Mouse (Mus musculus) CD4-positive, CD25-positive, alpha-beta regulatory T cell, adult 4 months (primary cell): Measurements from ENCODE around the gene Accs. TPM values are rescaled to one million over a fixed set of nuclear protein-coding genes. Genes with fewer than 3 reads are reported as not detected.

Experiments
- ATAC-seq: one replicate; pipeline ENCODE4 v1.8.0; 2017
- polyA plus RNA-seq, 2 experiments: library from polyadenylated mRNA; unstranded; fragments of 100-300 nt; shearing (Covaris generic); gene quantifications; one replicate each; pipeline ENCODE4 v1.2.1; 2017

Accs gene
- 10 to 100 TPM; 11.7 to 21.4 TPM for polyA plus RNA-seq

DNA sequence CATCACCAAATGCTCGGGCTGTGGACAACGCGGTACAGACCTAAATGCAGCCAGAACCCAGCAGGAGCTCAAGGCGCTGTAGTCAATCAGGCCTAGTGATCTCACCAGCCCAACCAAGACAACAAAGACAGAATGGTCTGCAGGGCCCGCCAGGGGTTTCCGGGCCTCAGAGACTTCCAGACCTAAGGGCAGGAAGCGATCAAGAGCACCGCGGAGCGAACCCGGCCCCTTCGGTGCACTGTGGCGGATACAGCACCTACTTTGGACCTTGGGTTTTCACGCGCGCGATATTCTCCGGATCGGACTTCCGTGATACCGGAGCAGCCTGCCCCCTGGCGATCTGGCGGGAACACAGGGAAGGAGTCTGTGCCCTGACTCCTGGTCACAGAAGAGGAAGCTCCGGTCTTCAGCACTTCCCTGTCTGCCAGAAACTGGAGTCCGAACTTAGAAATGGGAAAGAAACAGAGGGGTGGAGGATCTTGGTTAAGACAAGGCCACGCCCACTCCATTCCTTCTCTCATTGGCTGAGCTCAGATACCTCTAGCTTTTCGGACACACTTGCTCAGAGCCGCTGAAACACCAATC lies at the start of gene Accs:
Accs (minus strand) TSS at position 439 of the 585 bp plus-strand sequence.
- peak; percentile 78 for ATAC-seq

DNA sequence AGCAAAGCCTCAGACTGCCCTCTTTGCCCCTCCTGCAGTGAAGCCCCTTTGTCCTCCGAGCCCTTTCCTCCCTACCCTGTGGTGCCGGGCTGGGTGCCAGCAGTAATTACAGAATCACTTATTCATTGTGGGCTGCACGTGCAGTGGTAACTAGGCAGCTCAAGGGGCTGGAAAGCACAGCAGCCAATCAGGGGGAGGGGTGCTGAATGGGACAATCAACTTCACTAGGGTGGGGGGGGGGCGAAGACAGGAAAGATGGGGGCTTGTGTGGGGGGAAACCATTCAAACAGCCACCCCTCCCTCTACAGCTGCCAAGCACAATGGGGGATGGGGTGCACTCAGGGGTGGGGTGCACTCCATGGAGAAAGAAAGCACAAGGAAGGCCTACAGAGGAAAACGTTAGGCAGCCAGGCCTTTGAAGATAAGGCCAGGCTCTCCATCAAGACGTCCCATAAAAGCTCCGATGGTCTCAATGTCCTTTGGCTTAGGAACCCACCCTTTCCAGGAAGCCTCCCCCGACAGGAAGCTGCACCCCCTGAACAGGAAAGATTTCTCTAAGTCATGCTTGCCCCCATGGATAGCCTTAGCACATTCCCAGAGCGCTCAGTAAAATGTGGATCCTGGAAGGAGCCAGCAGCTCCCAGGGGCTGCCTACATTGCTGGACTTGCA lies 42.0 kb upstream of the Accs start:
- no peak for ATAC-seq

- no peak for ATAC-seq
These were observed 40.4 kb upstream of the Accs start for GRCm38 (mm10) chr2:93890143-93890542.

DNA sequence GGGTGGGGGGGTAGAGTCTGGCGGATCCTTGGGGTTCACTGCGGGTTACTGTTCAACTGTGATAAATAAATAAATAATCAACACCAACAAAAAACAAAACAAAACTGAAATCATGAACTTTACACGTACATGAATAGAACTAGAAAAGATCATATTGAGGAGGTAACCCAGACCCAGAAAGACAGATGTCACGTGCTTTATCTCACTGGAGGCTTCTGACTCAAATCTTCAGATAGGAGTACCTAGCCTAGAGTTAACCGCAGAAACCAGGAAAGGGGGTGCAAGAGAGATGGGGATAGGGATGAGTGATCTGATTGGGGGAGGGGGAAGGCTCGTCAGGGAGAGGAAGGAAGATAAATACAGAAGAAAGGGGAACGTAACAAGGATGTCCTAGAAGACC lies 39.3 kb upstream of the Accs start:
- ATAC-seq = no peak

- no peak for ATAC-seq
These were observed 38.6 kb upstream of the Accs start for GRCm38 (mm10) chr2:93888366-93888765.

DNA sequence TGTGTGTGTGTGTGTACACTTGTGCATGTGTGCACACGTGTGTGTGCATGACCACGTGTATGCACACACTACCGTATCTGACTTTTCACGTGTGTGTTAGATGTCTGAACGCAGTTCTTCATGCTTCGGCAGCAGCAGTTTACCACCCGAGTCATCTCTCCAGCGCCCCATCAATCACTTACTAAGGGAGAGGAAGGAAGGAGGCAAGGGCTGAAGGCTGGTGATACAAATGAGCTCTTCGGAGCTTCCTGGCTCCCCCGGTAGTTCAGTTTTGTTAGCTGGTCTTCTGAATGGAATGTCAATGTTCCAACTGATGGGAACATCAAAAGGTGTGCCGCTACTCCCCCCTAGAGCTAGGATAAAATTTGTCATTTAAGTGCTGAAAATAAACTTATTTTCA lies 37.5 kb upstream of the Accs start:
- no peak for ATAC-seq

DNA sequence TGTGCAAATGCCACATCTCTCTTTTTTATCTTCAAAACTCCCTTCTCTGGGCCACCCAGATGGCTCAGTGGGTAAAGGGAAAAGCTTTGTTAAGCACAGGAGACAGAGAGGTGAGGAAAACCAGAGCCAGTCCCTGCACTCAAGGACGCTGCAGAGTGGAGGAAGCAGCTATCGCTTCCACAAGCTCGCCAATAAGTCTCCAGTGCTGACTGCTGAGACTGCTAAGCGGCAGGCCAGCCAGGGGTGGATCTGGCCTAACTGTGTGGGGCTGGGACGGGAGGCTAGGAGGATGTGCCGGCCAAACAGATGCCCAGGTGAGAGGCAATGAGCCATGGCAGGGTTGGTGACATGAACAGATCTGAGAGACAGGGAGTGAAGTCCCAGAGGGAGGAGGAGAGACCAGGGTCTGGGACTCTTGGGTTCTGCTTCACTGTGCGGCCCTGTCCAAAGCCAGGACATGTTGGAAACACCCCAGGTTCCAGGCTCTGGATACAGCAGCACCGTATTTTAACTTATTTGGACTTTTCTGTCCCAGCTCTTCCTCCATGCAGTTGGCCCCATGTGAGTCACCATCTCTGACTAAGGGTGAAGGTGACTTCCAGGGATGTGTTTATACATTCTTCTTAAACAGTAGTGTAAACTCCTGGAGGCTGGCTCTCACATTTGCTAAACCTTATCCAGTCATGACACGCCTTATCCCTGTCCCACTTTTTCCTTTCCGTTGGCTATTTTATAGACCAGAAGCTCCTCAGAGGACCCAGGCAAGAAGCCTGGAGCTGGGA lies 36.5 kb upstream of the Accs start:
- no peak for ATAC-seq

DNA sequence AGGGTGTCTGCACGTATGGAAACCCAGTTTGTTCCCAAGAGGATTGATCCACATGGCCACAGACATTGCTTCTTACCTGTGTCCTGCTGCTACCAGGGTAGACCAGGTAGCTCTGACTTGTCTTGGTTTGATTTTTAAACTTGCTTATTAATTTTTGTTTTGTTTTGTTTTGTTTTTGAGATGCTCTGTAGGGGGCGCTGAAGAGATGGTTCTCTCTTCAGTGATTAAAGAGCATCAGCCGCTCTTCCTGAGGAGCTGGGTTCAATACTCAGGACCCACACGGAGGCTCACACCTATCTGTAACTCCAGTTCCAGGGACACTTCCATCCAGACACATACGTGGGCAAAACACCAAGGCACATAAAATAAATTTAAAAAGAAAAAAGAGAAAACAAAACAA lies 33.3 kb upstream of the Accs start:
- ATAC-seq = no peak

GRCm38 (mm10) chr2:93881640-93882367 lies 32.1 kb upstream of the Accs start:
- no peak for ATAC-seq

GRCm38 (mm10) chr2:93880981-93881380 lies 31.2 kb upstream of the Accs start:
- no peak for ATAC-seq

DNA sequence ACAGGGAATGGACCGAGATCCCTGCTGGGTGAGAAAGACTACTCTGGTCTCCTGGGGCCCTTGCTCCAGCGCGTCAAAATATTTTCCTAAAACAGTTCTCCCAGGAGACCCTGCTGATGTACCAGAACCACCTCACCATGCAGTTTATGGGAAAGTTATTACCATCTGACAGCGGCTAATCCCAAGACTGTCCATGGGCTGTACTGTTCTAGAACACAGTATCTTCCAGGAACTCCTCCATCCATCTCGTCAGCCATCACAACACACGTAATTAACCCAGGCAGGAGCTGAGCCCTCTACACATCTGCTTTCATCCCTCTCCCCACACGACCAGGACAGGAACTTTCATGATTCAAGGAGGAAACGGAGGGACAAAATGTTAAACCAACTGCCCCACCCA lies 30.7 kb upstream of the Accs start:
- no peak for ATAC-seq

- no peak for ATAC-seq
These were observed 27.3 kb upstream of the Accs start for GRCm38 (mm10) chr2:93877005-93877404.

DNA sequence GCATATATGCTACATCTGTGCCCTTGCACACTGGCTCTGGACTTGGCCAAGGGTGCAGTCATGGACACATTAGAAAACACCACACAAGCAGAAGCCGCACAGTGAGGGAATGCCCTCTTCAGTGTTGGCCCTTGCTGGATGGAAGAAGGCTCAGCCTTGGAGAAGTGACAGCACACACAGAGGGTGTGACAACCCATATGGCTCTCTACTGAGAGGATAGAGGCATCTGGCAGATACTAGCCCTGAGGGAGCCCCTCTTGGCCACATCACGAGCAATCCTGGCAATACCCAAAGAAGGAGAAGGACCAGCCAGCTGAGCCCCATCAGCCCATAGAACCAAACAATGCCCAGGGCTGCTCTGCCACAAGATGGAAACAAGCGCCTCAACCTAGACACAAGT lies 24.9 kb upstream of the Accs start:
- ATAC-seq = no peak

DNA sequence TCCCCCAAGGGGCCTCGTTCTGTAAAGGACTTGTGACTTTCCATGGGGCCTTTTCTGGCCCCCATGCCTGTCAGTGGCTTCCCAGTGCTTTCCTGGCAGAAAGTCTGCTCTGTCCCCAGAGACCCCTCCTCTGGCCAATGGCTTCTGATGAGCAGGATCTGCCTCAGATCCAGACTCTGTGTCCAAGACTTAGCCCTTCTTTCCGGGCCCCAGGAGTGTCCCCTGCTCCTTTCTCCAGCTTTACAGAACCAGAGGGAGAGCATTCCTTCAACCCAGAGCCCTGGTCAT lies 24.4 kb upstream of the Accs start:
- ATAC-seq = no peak

DNA sequence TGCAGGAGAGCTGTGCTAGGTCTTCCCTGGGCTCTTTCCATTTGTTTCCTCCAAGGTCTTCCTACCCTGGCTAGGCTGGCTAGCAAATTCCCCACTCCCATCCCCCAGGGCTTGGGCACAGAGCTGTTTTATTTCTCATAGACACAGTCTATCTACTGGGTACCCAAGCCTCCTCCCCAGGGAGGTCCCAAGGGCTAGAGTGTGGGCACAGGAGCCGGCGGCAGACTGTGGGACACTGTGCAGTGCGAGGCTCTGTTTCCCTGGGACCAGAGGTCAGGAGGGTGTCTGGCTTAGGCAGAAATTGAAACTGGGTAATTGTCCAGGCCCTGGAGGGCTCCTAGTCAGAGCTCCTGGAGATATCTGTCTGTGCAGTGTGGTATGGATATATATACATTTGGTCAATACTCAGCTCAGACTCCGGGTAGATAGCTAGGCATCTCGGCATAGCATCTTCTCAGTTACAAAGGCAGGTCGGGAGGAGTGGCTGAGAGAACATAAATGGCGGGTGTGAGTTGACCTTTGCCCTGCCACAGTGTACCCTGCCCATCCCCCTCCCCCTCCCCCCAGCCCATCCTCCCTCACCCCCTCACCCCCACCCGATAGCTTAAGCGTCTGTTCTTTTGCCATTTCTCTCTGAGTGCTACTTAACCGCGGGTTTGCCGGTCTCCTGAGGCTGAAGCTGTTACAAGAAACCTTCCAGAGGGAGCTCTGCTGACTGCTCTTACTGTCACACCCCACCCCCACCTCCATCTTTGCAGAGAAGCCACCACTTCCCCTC lies 23.9 kb upstream of the Accs start:
- ATAC-seq = no peak

GRCm38 (mm10) chr2:93872257-93872656 lies 22.5 kb upstream of the Accs start:
- ATAC-seq = no peak

GRCm38 (mm10) chr2:93871411-93871925 lies 21.7 kb upstream of the Accs start:
- no peak for ATAC-seq

DNA sequence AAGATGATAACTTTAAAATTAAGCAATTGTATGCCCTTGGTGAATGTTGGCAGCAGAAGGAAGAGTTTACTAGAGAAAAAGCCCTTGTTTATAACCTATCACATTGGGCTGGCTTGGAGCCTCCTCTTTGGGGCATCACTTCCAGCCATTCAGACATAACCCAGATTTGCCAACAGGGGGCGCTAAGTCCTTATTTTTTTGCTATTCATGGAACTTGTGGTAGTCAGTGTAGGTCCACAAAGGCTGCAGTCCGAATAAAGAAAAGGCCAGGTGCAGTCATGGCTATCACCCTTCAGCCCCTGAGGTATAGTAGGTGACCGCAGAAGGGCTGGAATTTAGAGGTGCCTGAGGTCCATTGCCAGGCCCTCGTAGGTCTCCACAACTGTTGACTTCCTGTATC lies 21.1 kb upstream of the Accs start:
- peak; percentile 51 for ATAC-seq

DNA sequence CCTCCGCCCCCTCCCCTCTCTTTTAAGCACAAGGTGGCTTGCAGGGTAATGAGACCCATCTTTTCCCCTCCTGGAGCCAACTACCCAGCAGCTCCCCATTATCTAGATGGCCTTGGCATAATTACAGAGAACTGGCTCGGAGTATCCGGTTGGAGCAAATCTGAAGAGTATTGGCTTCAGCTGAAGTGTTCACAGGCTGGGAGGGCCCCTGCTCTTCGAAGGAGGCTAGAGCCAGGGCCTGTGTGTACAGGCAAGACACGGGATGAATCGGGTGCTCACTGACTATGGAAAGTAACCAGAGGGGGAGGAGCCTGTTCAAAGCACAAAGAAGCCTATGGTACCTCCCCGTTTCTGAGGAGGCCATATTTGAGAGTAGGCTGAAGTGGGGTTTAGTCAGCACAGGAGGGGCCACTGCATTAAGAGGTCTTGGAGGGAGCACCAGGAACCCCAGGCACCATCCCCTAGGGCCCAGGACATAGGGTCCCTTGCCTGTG lies 19.4 kb upstream of the Accs start, which contains the start of gene Accsl:
Accsl (minus strand) TSS at position 51 of the 494 bp plus-strand sequence.
- no peak for ATAC-seq

- ATAC-seq = no peak
These were observed 18.8 kb upstream of the Accs start for GRCm38 (mm10) chr2:93868566-93868965.

DNA sequence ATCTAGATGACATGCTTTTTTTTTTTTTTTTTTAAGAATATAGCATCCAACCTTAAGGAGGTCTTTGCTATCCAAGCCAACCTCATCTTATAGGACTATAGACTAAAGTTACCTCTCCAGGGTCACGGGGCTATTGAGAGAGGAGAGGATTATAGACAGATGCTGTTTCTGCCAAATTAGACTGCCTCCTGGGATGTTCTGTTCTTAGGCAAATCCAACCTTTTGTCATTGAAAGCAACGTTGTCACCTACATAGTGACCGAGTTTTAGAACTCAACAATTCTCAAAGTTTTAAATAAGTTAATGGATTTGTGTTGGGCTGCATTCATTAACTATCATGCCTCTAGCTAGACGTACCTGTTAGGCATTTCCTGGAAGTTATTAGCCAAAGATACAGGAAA lies 13.5 kb upstream of the Accs start:
- no peak for ATAC-seq

DNA sequence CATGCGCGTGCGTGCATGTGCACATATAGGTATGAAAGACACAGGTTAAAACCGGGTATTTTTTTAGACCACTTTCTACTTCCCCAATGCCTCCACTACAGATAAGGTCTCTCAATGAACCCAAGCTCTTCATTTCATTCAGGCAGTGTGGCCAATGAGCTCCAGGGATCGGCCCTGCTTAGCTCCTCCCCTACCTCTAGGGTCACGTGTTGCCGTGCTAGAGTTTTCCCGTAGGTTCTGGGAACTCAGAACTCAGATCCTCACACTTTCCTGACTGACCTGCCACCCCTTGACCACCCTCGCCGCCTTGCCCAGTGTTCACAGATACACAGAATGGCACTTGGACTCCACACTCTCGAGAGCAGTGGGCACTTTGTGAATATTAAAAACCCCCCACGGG lies 9.1 kb upstream of the Accs start:
- no peak for ATAC-seq
